Mouse (Mus musculus) CH12.LX (cell line): ENCODE results near the gene Pigw. TPM values are rescaled to one million over a fixed set of nuclear protein-coding genes. Genes with fewer than 3 reads are reported as not detected.

Experiments used
- DNase-seq: peaks from one replicate; pipeline ENCODE4 v3.0.0-alpha.2; 2013; ENCODE audit errors: extremely low read depth
- H3K27ac ChIP-seq: 2 replicates; pipeline ENCODE4 v1.5.1; 2012; ENCODE audit warnings: low read depth, mild to moderate bottlenecking, control low read depth, moderate library complexity; ENCODE audit not compliant: insufficient read depth
- H3K27me3 ChIP-seq: replicated peaks from 2 replicates; pipeline ENCODE3; 2012; ENCODE audit warnings: inconsistent platforms
- H3K36me3 ChIP-seq, 2 experiments: replicated peaks in 1 of 2; 2 replicates each; pipeline versions ENCODE3 to v1.6.1; 2012; ENCODE audit warnings: inconsistent platforms in 1 of 2, low read length in 1 of 2, mild to moderate bottlenecking in 1 of 2, mixed read lengths in 1 of 2, moderate library complexity in 1 of 2; ENCODE audit not compliant: control insufficient read depth in 1 of 2, insufficient read depth in 1 of 2
- H3K4me1 ChIP-seq, 2 experiments: 2 replicates each; pipeline ENCODE4 v1.6.1; 2012; ENCODE audit warnings: inconsistent platforms in 1 of 2, moderate library complexity in 1 of 2; ENCODE audit not compliant: insufficient read depth in 2 of 2, control insufficient read depth in 1 of 2
- H3K4me2 ChIP-seq: 2 replicates; pipeline ENCODE4 v1.6.1; 2012; ENCODE audit warnings: low read depth, mild to moderate bottlenecking, control low read depth; ENCODE audit not compliant: poor library complexity, insufficient read depth, severe bottlenecking
- H3K4me3 ChIP-seq, 3 experiments: fragments of 150-350 bp in 1 of 3; sonication (generic) in 1 of 3; replicated peaks in 1 of 3; 2 replicates each; pipeline versions ENCODE3 to v1.5.1; 2011 to 2012; ENCODE audit warnings: low read depth in 2 of 3, low read length in 2 of 3, mild to moderate bottlenecking in 2 of 3, moderate library complexity in 2 of 3, control low read depth in 1 of 3, improper control_type of control experiment in 1 of 3, inconsistent platforms in 1 of 3, mixed read lengths in 1 of 3; ENCODE audit not compliant: poor library complexity in 1 of 3
- H3K79me2 ChIP-seq: replicated peaks from 2 replicates; pipeline ENCODE4 v1.6.1; 2012; ENCODE audit warnings: mild to moderate bottlenecking, moderate library complexity; ENCODE audit not compliant: control insufficient read depth, poor library complexity, insufficient read depth, severe bottlenecking; ENCODE audit errors: extremely low read depth
- H3K9ac ChIP-seq: 2 replicates; pipeline ENCODE4 v1.6.1; 2012; ENCODE audit warnings: low read depth, mild to moderate bottlenecking, control low read depth, moderate library complexity; ENCODE audit not compliant: insufficient read depth
- H3K9me3 ChIP-seq: replicated peaks from 2 replicates; pipeline ENCODE3; 2012; ENCODE audit warnings: low read length, inconsistent platforms, mixed read lengths
- CHD1 ChIP-seq: IDR thresholded peaks from 2 replicates; pipeline ENCODE4 v1.6.1; 2012; ENCODE audit warnings: low read depth, low read length, improper control_type of control experiment, inconsistent platforms
- CTCF ChIP-seq, 2 experiments: IDR thresholded peaks in 1 of 2; conservative IDR thresholded peaks in 1 of 2; 2 replicates each; pipeline ENCODE4 v1.5.1; 2011 to 2012; ENCODE audit warnings: low read depth in 2 of 2, low read length in 2 of 2, improper control_type of control experiment in 1 of 2, inconsistent platforms in 1 of 2, mild to moderate bottlenecking in 1 of 2, moderate library complexity in 1 of 2
- ELF1 ChIP-seq: IDR thresholded peaks from 2 replicates; pipeline ENCODE4 v1.6.1; 2014; ENCODE audit warnings: low read depth, mild to moderate bottlenecking, inconsistent platforms, low read length, improper control_type of control experiment
- ETS1 ChIP-seq: conservative IDR thresholded peaks from 2 replicates; pipeline ENCODE4 v1.6.1; 2012; ENCODE audit warnings: low read depth, mild to moderate bottlenecking, inconsistent platforms, low read length, improper control_type of control experiment, moderate library complexity
- GABPA ChIP-seq: IDR thresholded peaks from 2 replicates; pipeline ENCODE4 v1.6.1; 2012; ENCODE audit warnings: low read depth, low read length, improper control_type of control experiment, inconsistent platforms; ENCODE audit not compliant: insufficient replicate concordance
- HCFC1 ChIP-seq: IDR thresholded peaks from 2 replicates; pipeline ENCODE4 v1.6.1; 2012; ENCODE audit warnings: low read depth, mild to moderate bottlenecking, inconsistent platforms, low read length, improper control_type of control experiment
- IRF4 ChIP-seq: IDR thresholded peaks from 2 replicates; pipeline ENCODE4 v1.6.1; 2014; ENCODE audit warnings: low read depth, mild to moderate bottlenecking, inconsistent platforms, low read length, improper control_type of control experiment
- JUN ChIP-seq: IDR thresholded peaks from 2 replicates; pipeline ENCODE4 v1.6.1; 2011; ENCODE audit warnings: low read depth, mild to moderate bottlenecking, low read length, improper control_type of control experiment, moderate library complexity; ENCODE audit not compliant: insufficient read depth
- JUND ChIP-seq: conservative IDR thresholded peaks from 2 replicates; pipeline ENCODE4 v1.6.1; 2011; ENCODE audit warnings: low read depth, low read length, improper control_type of control experiment
- MAX ChIP-seq: IDR thresholded peaks from 2 replicates; pipeline ENCODE4 v1.6.1; 2011; ENCODE audit warnings: low read length, improper control_type of control experiment
- MAZ ChIP-seq: IDR thresholded peaks from 2 replicates; pipeline ENCODE4 v1.6.1; 2012; ENCODE audit warnings: low read depth, mild to moderate bottlenecking, inconsistent platforms, low read length, improper control_type of control experiment, moderate library complexity
- MXI1 ChIP-seq: IDR thresholded peaks from 2 replicates; pipeline ENCODE4 v1.6.1; 2011; ENCODE audit warnings: mild to moderate bottlenecking, low read depth, low read length, improper control_type of control experiment
- MYC ChIP-seq: IDR thresholded peaks from 2 replicates; pipeline ENCODE4 v1.6.1; 2011; ENCODE audit warnings: low read depth, mild to moderate bottlenecking, improper control_type of control experiment, low read length
- NELFE ChIP-seq: IDR thresholded peaks from 2 replicates; pipeline ENCODE4 v1.6.1; 2011; ENCODE audit warnings: low read depth, low read length, improper control_type of control experiment
- PAX5 ChIP-seq: IDR thresholded peaks from 2 replicates; pipeline ENCODE4 v1.6.1; 2012; ENCODE audit warnings: low read length, inconsistent platforms, mixed read lengths
- RCOR1 ChIP-seq: conservative IDR thresholded peaks from 2 replicates; pipeline ENCODE4 v1.6.1; 2012; ENCODE audit warnings: low read depth, mild to moderate bottlenecking, inconsistent platforms, low read length, improper control_type of control experiment
- SIN3A ChIP-seq: IDR thresholded peaks from 2 replicates; pipeline ENCODE4 v1.6.1; 2012; ENCODE audit warnings: low read length, improper control_type of control experiment, inconsistent platforms
- TBP ChIP-seq: conservative IDR thresholded peaks from 2 replicates; pipeline ENCODE4 v1.6.1; 2011; ENCODE audit warnings: low read depth, low read length, improper control_type of control experiment
- TCF12 ChIP-seq: IDR thresholded peaks from 2 replicates; pipeline ENCODE4 v1.6.1; 2014; ENCODE audit warnings: low read depth, mild to moderate bottlenecking, inconsistent platforms, low read length, improper control_type of control experiment
- ZC3H11A ChIP-seq: IDR thresholded peaks from 2 replicates; pipeline ENCODE4 v1.6.1; 2012; ENCODE audit warnings: low read depth, mild to moderate bottlenecking, inconsistent platforms, low read length, improper control_type of control experiment
- ZKSCAN1 ChIP-seq: IDR thresholded peaks from 2 replicates; pipeline ENCODE4 v1.6.1; 2012; ENCODE audit warnings: low read depth, inconsistent platforms, low read length, improper control_type of control experiment, borderline replicate concordance
- dilution Hi-C: fragments of 300-500 bp; cut with MboI; formaldehyde crosslinking; loops from 2 replicates; pipeline ENCODE4 v1.14.3; 2020; ENCODE audit warnings: low sequenced_read_pairs; ENCODE audit not compliant: extremely low pct_unique_long_range_greater_than_20kb, extremely low pct_ligation_motif_present
- in situ Hi-C: fragments of 300-500 bp; cut with MboI; formaldehyde crosslinking; loops from 3 replicates; pipeline ENCODE4 v1.14.3; 2019; ENCODE audit warnings: low sequenced_read_pairs, low pct_ligation_motif_present, low pct_unique_long_range_greater_than_20kb, mixed read lengths
- polyA plus RNA-seq: library from polyadenylated mRNA; unstranded; fragments of >175 nt; gene quantifications from 2 replicates; pipeline ENCODE4 v1.2.1, GENCODE M21; 2012; ENCODE audit warnings: low read depth; ENCODE audit not compliant: insufficient read length
- total RNA-seq, 2 experiments: library from RNA; depleted of rRNA; stranded (reverse); fragments of 300-350 nt in 1 of 2; fragments of >200 nt in 1 of 2; gene quantifications; 2 replicates each; pipeline ENCODE4 v1.2.3; 2012 to 2014

Pigw gene
- total and polyA plus RNA-seq, 3 experiments = 5.7 to 9.2 (median 6.5) TPM

- H3K79me2 ChIP-seq = 0 out of 2 replicates have a peak, but pooled peaks cover 3% of the 10 kb centered on the region
- TF ChIP-seq ETS1 = no peak
- TF ChIP-seq TBP = no peak
- no peak for TF ChIP-seq RCOR1
- no peak for TF ChIP-seq MXI1
- TF ChIP-seq CHD1 = no peak
- no peak for TF ChIP-seq TCF12
- no peak for TF ChIP-seq NELFE
- TF ChIP-seq MYC = no peak
- TF ChIP-seq SIN3A = no peak
- TF ChIP-seq GABPA = no peak
- no peak for TF ChIP-seq IRF4
- no peak overlapping the region for H3K27ac ChIP-seq
- in situ Hi-C loops (no loop called here), dilution Hi-C loops (no loop called here)
- no peak overlapping the region for H3K4me3 ChIP-seq
- H3K9me3 ChIP-seq = no peaks in the 10 kb centered on the region
- no peaks in the 10 kb centered on the region for H3K27me3 ChIP-seq
- peaks cover 5 to 15% of the 10 kb centered on the region in 2 experiments; a peak in 3 of 4 replicates for H3K4me1 ChIP-seq
- DNase-seq = no peak
- peaks cover 45 to 87% of the 10 kb centered on the region in 2 experiments for H3K36me3 ChIP-seq
- H3K9ac ChIP-seq = no peak overlapping the region
- no peak overlapping the region for H3K4me2 ChIP-seq
Measured at GRCm38 (mm10) chr11:84886236-84886635, 6.2 kb upstream of the Pigw start.

- peaks cover 7% of the 10 kb centered on the region; the same call in 1 of the 2 replicates for H3K79me2 ChIP-seq
- in situ Hi-C loops (no loop called here), dilution Hi-C loops (no loop called here)
- no peak for DNase-seq
- H3K4me1 ChIP-seq = peaks cover 5 to 21% of the 10 kb centered on the region in 2 experiments; a peak in 3 of 4 replicates
- H3K4me2 ChIP-seq = no peak overlapping the region
- peaks cover 43 to 81% of the 10 kb centered on the region in 2 experiments for H3K36me3 ChIP-seq
- TF ChIP-seq NELFE (no peak), HCFC1 (no peak), CTCF (conservative IDR thresholded peaks at IDR 0.05 in 1 of 2, IDR thresholded peaks at IDR 0.05 in 1 of 2; ENCODE audit: low read depth in 2 of 2, low read length in 2 of 2) (no peak), JUN (no peak), SIN3A (no peak), PAX5 (no peak), ZC3H11A (no peak), TCF12 (no peak), JUND (no peak), ELF1 (no peak), MAX (no peak), MAZ (no peak), ZKSCAN1 (no peak)
- no peak overlapping the region for H3K9ac ChIP-seq
- no peak overlapping the region for H3K4me3 ChIP-seq
- no peaks in the 10 kb centered on the region for H3K27me3 ChIP-seq
- H3K9me3 ChIP-seq = no peaks in the 10 kb centered on the region
- H3K27ac ChIP-seq = no peak overlapping the region
Measured at GRCm38 (mm10) chr11:84885238-84885637, 5.2 kb upstream of the Pigw start.
